Mouse (Mus musculus): ENCODE results near the gene Anks6. TPM values are rescaled to one million over a fixed set of nuclear protein-coding genes. Genes with fewer than 3 reads are reported as not detected.

Gene Anks6
- total and polyA plus RNA-seq, 3 experiments: not detected

Other genes starting within 250 kb of the Anks6 start
- gene Gabbr2, start 65.6 kb downstream of the Anks6 start, total RNA-seq (2012; rRNA removed): not detected in 2 replicates
- not detected in 2 replicates for gene Gabbr2, start 65.6 kb downstream of the Anks6 start, total RNA-seq (2014; rRNA removed)
- gene Gabbr2, start 65.6 kb downstream of the Anks6 start, polyA plus RNA-seq (2012; ENCODE audit: insufficient read length, low read depth): not detected in 2 replicates
- 15.8 and 17.7 TPM in 2 replicates for gene Galnt12, start 34.5 kb upstream of the Anks6 start, total RNA-seq (2012; rRNA removed)
- gene Galnt12, start 34.5 kb upstream of the Anks6 start, total RNA-seq (2014; rRNA removed): 14.7 and 16.1 TPM in 2 replicates
- 16.4 and 18.6 TPM in 2 replicates for gene Galnt12, start 34.5 kb upstream of the Anks6 start, polyA plus RNA-seq (2012; ENCODE audit: insufficient read length, low read depth)
- gene Col15a1, start 150.7 kb upstream of the Anks6 start, total RNA-seq (2012; rRNA removed): 0.08 and 0.17 TPM in 2 replicates
- 0.14 and 0.68 TPM in 2 replicates for gene Col15a1, start 150.7 kb upstream of the Anks6 start, total RNA-seq (2014; rRNA removed)
- gene Col15a1, start 150.7 kb upstream of the Anks6 start, polyA plus RNA-seq (2012; ENCODE audit: insufficient read length, low read depth): 1.1 and 2.2 TPM in 2 replicates

Measured in CH12.LX (cell line).